Mouse (Mus musculus) retina, postnatal 1 day (tissue): ENCODE data around the gene Gm12216.
"Not testable (repeated sequence)": the region's sequence is repeated elsewhere in the genome, so short reads cannot be mapped to it uniquely, and the experiment has no call there.

Source experiments
- DNase-seq: peaks from one replicate; pipeline ENCODE4 v3.0.0-alpha.2; 2012

Gene Gm12216

GRCm38 (mm10) chr11:53858761-53859580 is at the start of gene Gm12216:
Gene Gm12216 (minus strand): TSS chr11:53859256.
- DNase-seq, result peak; percentile 75

- no peak for DNase-seq
These were observed 49.6 kb upstream of the Gm12216 start for GRCm38 (mm10) chr11:53908686-53909085.

GRCm38 (mm10) chr11:53904534-53904925 is 45.5 kb upstream of the Gm12216 start:
- DNase-seq, result no peak

DNA sequence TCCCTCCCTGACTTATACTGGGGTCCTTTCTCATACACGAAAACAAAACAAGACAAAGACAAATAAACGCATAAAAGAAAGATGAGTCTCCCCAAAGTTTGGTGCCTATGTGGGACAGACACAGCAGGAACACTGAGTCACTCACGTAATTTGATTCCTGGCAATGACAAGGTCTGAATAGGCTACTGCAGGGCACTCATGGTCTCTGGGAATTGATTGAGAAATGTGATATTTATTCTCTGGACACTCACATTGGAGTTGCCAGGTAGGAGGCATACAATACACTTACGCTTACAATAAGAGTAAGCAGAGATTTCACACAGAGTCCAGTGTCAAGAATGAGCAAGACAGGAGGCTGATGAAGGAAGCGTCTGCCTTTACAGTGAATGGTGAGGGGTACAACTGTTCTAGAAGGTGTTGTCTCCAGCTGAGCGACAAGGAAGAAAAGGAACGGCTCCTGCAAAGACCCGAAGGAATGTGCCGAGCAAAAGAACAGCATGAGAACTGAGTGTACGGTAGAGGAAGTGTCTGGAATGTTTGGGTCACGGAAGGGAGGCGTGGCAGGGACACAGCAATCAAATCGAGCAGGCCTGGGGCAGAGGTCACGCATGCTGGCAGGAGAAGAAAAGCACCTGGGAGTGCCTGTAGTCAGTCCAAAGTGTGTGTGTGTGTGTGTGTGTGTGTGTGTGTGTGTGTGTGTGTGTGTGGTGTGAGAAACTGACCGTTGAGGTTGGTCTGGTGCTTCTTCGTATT is 44.9 kb upstream of the Gm12216 start:
- peak; percentile 39 for DNase-seq

GRCm38 (mm10) chr11:53902741-53903140 is 43.7 kb upstream of the Gm12216 start:
- no peak for DNase-seq

DNA sequence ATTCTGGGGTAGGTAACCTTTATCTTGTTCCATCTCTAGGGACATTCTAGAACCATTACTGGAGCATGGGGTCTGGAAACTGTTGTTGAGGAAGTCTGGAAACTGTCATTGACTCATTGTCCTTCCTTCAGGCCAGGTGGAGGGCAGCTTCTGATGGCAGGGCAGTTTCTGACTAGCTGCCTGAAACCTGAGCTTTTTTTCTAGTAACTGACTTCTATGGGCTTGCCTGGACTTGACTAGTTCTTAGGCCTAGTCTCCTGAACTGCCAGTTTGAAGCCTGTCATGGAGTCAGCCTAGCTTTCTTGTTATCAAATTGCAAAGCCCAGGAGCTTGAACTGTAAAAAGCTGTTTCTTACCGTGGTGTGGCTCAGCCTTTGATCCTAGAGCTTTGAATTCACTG is 41.9 kb upstream of the Gm12216 start:
- DNase-seq, result no peak

- DNase-seq, result no peak
These were observed 40.9 kb upstream of the Gm12216 start for GRCm38 (mm10) chr11:53899981-53900380.

GRCm38 (mm10) chr11:53899004-53899403 is 39.9 kb upstream of the Gm12216 start:
- DNase-seq, result no peak

DNA sequence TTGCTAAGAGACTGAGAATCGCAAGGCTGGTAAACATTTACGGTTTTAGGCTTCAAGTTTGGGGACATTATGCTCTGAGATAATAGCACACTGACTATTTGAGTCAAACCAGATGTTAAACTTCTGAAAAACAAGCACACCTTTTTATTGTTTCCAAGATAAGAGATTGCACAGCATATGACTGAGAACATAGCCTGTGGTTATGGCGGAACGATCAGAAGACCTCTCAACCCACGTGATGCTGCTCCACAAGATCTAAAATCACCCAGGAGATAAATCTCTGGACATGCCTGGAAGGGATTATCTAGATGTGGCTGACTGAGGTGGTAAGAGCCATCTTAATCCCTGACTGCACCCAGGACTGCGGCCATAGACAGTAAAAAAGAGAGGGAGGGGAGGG is 37.9 kb upstream of the Gm12216 start:
- peak; percentile 38 for DNase-seq

- no peak for DNase-seq
These were observed 34.4 kb upstream of the Gm12216 start for GRCm38 (mm10) chr11:53893451-53893850.

DNA sequence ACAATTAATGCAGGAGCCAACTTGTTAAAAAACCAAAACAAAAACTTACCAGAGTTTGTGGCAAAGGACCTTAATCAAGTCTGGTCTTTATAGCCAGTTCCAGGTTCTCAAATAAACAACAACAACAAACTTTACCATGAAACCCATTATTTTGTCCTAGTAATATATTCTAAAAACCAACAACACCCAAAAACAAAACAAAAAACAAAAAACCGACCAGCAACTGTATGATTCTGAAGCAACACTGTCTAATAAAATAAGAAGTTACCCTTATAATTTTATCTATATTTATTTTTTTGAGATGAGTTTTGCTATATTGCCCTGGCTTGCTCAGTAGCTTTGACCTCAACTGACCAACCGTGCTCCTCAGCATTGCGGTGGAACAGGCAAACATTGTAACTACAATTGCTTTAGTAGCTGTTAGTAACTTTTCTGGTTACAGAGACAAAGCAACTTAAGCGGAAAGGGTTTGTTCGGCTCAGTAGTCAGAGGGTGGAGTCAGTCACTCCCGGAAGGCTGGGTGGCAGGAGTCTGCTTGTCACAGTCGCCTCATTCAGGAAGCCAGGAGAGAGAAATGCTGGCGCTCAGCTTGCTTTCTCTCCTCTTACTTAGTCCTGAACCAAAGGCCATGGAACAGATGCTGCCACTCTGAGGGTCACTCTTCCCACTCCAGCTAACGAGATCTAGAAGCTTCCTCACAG is 33.8 kb upstream of the Gm12216 start:
- DNase-seq, result peak; percentile 21

DNA sequence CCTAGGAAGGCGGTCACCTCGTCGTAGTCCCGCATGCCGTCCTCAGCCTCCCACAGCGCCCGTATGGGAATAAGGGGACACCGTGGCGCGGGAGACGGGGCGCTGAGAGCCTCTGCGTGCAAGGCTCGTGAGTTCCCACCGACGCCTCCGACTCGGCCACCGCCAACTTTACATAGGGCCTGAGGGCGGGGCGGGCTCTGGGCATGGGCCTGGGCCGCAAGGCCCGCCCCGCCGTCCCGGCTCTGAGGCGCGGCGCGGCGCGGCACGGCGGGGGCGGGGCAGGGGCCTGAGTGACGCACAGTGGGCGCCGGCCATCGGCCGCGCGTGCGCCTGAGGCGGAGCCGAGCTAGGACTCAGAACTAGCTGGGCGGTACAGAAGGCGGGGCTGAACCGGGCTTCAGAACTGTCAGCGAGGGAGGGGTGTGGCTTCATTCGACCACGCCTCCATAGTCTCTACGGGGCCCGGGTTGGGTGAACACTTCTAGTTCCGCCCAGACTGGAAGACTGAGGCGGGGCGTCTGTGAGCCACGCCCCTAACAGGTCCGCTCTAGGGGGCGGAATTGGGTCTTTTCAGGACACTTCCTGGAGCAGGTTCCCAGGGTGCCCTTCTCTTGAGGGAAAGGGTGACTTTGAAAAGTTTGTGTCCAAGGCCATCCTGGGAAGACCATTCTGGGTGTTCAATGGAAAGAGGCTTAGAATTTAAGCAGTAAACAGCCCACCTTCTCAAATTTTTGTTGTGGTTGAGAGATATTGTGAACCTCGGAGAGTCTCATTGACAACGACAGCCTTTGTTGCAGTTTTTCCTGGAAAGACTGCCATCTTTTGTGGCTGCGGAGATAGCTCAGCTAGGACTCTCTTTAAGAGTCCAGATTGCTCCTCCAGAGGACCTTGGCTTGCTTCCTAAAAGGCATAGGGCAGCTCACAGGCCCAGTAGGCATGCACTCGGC is 32.7 kb upstream of the Gm12216 start, which contains the start of gene Slc22a5:
Slc22a5 (minus strand) TSS at position 156 of the 947 bp plus-strand sequence.
- peak; percentile 99 for DNase-seq

- no peak for DNase-seq
These were observed 31.9 kb upstream of the Gm12216 start for GRCm38 (mm10) chr11:53890906-53891504.

GRCm38 (mm10) chr11:53890225-53890624 is 31.2 kb upstream of the Gm12216 start:
- DNase-seq, result no peak

DNA sequence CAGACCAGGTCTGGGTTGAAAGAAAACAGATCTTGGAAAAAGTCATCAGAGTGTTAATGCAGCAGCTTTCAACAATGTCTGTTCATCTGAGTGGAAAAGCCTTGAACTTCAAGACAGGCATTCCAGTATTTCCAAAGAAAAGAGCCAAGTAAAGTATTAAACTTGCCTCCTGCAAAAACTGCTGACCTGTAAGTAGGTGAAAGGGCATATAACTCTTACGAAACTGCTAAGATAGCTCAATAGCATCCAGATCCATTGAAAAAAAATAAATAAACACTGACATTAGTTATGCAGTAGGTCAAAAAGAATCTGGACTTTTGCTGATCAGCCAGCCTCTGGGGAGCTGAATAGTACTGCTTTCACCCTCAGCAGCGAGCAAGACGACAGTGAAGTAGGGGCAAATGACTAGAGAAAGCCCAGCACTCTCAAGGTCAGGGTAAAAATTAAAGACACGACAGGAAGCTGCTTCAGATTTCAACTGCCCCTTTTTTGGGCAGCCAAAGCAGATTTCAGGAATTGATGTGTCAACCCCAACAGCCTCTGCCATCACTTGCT is 30.1 kb upstream of the Gm12216 start:
- no peak for DNase-seq

GRCm38 (mm10) chr11:53888242-53888641 is 29.2 kb upstream of the Gm12216 start:
- DNase-seq, result no peak

- no peak for DNase-seq
These were observed 24.2 kb upstream of the Gm12216 start for GRCm38 (mm10) chr11:53883287-53883686.

GRCm38 (mm10) chr11:53878096-53878495 is 19.0 kb upstream of the Gm12216 start:
- not testable (repeated sequence) for DNase-seq

- DNase-seq, result no peak
These were observed 17.4 kb upstream of the Gm12216 start for GRCm38 (mm10) chr11:53876488-53876887.

DNA sequence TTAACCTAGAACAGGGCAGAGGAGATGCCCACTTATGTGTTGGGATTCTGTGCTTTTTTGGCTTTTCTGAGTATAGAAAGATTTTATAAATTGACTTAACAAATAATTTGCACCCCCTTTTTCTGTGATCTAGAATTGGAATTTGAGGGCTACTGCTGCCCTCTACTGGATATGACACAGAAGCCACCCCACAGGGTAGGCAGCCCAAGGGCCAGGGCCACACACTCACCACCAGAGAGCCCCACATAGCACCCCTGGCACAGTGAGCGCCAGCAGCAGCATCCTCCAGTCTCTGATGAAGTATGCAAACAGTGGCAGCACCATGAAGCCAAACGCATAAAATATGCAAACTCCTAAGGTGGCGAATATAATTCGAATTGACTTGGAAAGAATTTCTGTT is 15.7 kb upstream of the Gm12216 start:
- DNase-seq, result no peak
